Mouse (Mus musculus) kidney, adult 2 months (tissue): Measurements from ENCODE around the gene Rbm10.

Experiments used
- CTCF ChIP-seq: fragments of 200-500 bp; conservative IDR thresholded peaks from 2 replicates; pipeline ENCODE4 v1.5.1; 2011; ENCODE audit warnings: low read depth, mild to moderate bottlenecking, control low read depth, low read length, moderate library complexity, mixed read lengths; ENCODE audit not compliant: insufficient read depth, insufficient read length
- POLR2A ChIP-seq: fragments of 200-500 bp; IDR thresholded peaks from one replicate; pipeline ENCODE4 v1.6.1; 2011; ENCODE audit warnings: low read depth, low read length, control low read depth

DNA sequence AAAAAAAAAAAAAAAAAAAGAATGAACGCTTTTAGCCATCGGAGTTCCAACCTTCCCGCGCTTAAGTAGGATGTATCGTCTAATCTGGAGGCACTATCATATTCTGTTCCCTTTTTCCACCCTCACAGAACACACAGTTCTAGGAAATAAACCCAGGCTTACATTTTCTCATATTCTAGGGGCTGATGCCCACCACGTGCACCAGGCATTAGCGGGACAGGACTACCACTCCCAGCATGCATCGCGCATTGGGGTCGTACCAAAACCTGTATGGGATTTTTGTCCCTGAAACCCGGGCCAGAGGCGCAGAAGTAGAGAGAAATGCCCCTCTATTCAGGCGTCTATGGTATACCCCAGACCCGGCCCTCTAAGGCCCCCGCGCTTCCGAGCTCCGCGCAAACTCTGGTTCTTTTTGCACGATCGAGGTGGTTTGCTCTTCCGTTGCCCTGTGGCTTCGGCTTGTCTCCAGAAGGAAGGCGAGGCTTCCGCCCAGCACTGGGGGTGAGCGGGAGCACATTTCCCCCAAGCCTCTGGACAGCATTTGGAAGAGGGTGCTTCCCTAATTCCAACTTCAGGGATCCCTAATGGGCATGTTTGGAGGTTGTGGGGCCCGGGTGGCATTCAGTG is 40.8 kb downstream of the Rbm10 start, which contains the start of gene Uba1:
- TF ChIP-seq CTCF (no peak), POLR2A (no peak)
